Mouse (Mus musculus) stomach, embryonic 16.5 days (tissue): ENCODE measurements around the gene Hoxb3. TPM values are rescaled to one million over a fixed set of nuclear protein-coding genes. Genes with fewer than 3 reads are reported as not detected.

Experiments
- ATAC-seq: fragments of 200-750 bp; cut with Nextera tagmentation; 2 replicates; pipeline ENCODE4 v1.8.0; 2017; ENCODE audit warnings: moderate number of reproducible peaks, moderate TSS enrichment; ENCODE audit not compliant: insufficient read depth, low FRiP score
- H3K27ac ChIP-seq: fragments of 300-500 bp; sonication (generic); 2 replicates; pipeline ENCODE4 v1.5.1; 2014; ENCODE audit warnings: low read length
- H3K27me3 ChIP-seq: fragments of 300-500 bp; sonication (generic); 2 replicates; pipeline ENCODE4 v1.6.1; 2014; ENCODE audit warnings: low read length, control low read depth, mixed read lengths; ENCODE audit not compliant: control insufficient read depth, insufficient read depth
- H3K36me3 ChIP-seq: fragments of 300-500 bp; sonication (generic); 2 replicates; pipeline ENCODE4 v1.6.1; 2014; ENCODE audit warnings: low read length; ENCODE audit not compliant: control insufficient read depth, insufficient read depth
- H3K4me1 ChIP-seq: fragments of 300-500 bp; sonication (generic); 2 replicates; pipeline ENCODE4 v1.6.1; 2014; ENCODE audit warnings: low read length, control low read depth, mixed read lengths; ENCODE audit not compliant: control insufficient read depth, insufficient read depth
- H3K4me2 ChIP-seq: fragments of 300-500 bp; sonication (generic); 2 replicates; pipeline ENCODE4 v1.6.1; 2014; ENCODE audit warnings: low read depth, low read length, mixed read lengths
- H3K4me3 ChIP-seq: fragments of 300-500 bp; sonication (generic); replicated peaks from 2 replicates; pipeline ENCODE4 v1.5.1; 2014; ENCODE audit warnings: mild to moderate bottlenecking, low read length
- H3K9ac ChIP-seq: fragments of 300-500 bp; sonication (generic); 2 replicates; pipeline ENCODE4 v1.6.1; 2014; ENCODE audit warnings: low read length
- H3K9me3 ChIP-seq: fragments of 300-500 bp; sonication (generic); replicated peaks from 2 replicates; pipeline ENCODE4 v1.6.1; 2016; ENCODE audit warnings: low read length, control low read depth; ENCODE audit not compliant: control insufficient read depth
- WGBS: fragments of 180-500 bp; shearing (Covaris S2); extraction: QIAGEN DNeasy Blood & Tissue Kit; methylation state at CpG from one replicate; pipeline ENCODE4 v1.1.7; 2014; 5-methylcytosine and 5-hydroxymethylcytosine counted together
- polyA plus RNA-seq: library from polyadenylated mRNA; unstranded; fragments of >200 nt; fragmentation: Nextera tagmentation; extraction: Ambion mirVana; gene quantifications from 2 replicates; pipeline ENCODE4 v1.2.1, GENCODE M21; 2015

The Hoxb3 gene
- polyA plus RNA-seq, 1 experiment from 2014 or later, result 0.99 TPM

GRCm38 (mm10) chr11:96306908-96307269 is 16.2 kb upstream of the Hoxb3 start:
- WGBS, result 25% methylated on average over 13 of the region's 13 CpGs
- peak overlapping the region; percentile 87 for H3K4me2 ChIP-seq
- H3K4me1 ChIP-seq, result peaks cover 3% of the 10 kb centered on the region; the same call in 1 of the 2 replicates
- ATAC-seq, result no peak
- peak overlapping the region; percentile 83 for H3K9ac ChIP-seq
- no peaks in the 10 kb centered on the region for H3K9me3 ChIP-seq
- no peaks in the 10 kb centered on the region for H3K36me3 ChIP-seq
- H3K4me3 ChIP-seq, result peak overlapping the region; percentile 48
- H3K27me3 ChIP-seq, result peaks cover 22% of the 10 kb centered on the region
- peak overlapping the region; percentile 89 for H3K27ac ChIP-seq

- Histone ChIP-seq H3K36me3 (no peaks in the 10 kb centered on the region), H3K9me3 (no peaks in the 10 kb centered on the region), H3K9ac (peak overlapping the region; percentile 68), H3K27ac (peak overlapping the region; percentile 89), H3K4me3 (peak overlapping the region; percentile 48), H3K4me1 (peaks cover 6% of the 10 kb centered on the region; the same call in 1 of the 2 replicates), H3K27me3 (peaks cover 11% of the 10 kb centered on the region), H3K4me2 (peak overlapping the region; percentile 87)
- WGBS, result 32% methylated on average over 4 of the region's 4 CpGs
- no peak for ATAC-seq
These were observed 14.4 kb upstream of the Hoxb3 start for GRCm38 (mm10) chr11:96308763-96309162.

- no peaks in the 10 kb centered on the region for H3K36me3 ChIP-seq
- no peaks in the 10 kb centered on the region for H3K9me3 ChIP-seq
- peak overlapping the region; percentile 87 for H3K4me2 ChIP-seq
- H3K4me3 ChIP-seq, result peak overlapping the region; percentile 48
- H3K9ac ChIP-seq, result peak overlapping the region; percentile 68
- H3K27ac ChIP-seq, result peak overlapping the region; percentile 89
- ATAC-seq, result no peak
- WGBS, result 29% methylated on average over 4 of the region's 4 CpGs
- H3K4me1 ChIP-seq, result peaks cover 6% of the 10 kb centered on the region; the same call in 1 of the 2 replicates
- H3K27me3 ChIP-seq, result peaks cover 11% of the 10 kb centered on the region
These were observed 13.8 kb upstream of the Hoxb3 start for GRCm38 (mm10) chr11:96309288-96309687.

- Histone ChIP-seq H3K9me3 (no peaks in the 10 kb centered on the region), H3K4me3 (peak overlapping the region; percentile 48), H3K9ac (peak overlapping the region; percentile 68), H3K4me2 (peak overlapping the region; percentile 87), H3K27me3 (peaks cover 11% of the 10 kb centered on the region), H3K4me1 (peaks cover 6% of the 10 kb centered on the region; the same call in 1 of the 2 replicates), H3K36me3 (no peaks in the 10 kb centered on the region), H3K27ac (peak overlapping the region; percentile 89)
- 18% methylated on average over 20 of the region's 20 CpGs for WGBS
- no peak for ATAC-seq
These were observed 12.8 kb upstream of the Hoxb3 start for GRCm38 (mm10) chr11:96310183-96310938.

GRCm38 (mm10) chr11:96311097-96311496 is 12.0 kb upstream of the Hoxb3 start:
- no peak for ATAC-seq
- Histone ChIP-seq H3K9me3 (no peaks in the 10 kb centered on the region), H3K27ac (peak overlapping the region; percentile 84), H3K27me3 (peaks cover 3% of the 10 kb centered on the region), H3K4me1 (peaks cover 7% of the 10 kb centered on the region; the same call in 1 of the 2 replicates), H3K9ac (peak overlapping the region; percentile 68), H3K36me3 (no peaks in the 10 kb centered on the region), H3K4me3 (peak overlapping the region; percentile 48), H3K4me2 (peak overlapping the region; percentile 87)
- 21% methylated on average over 6 of the region's 6 CpGs for WGBS

GRCm38 (mm10) chr11:96311520-96312417 is 11.4 kb upstream of the Hoxb3 start:
- peak overlapping the region; percentile 84 for H3K27ac ChIP-seq
- peak overlapping the region; percentile 48 for H3K4me3 ChIP-seq
- H3K27me3 ChIP-seq, result no peaks in the 10 kb centered on the region; the same call in 1 of the 2 replicates
- peak; percentile 83 for ATAC-seq
- peak overlapping the region; percentile 87 for H3K4me2 ChIP-seq
- H3K36me3 ChIP-seq, result no peaks in the 10 kb centered on the region
- H3K9ac ChIP-seq, result peak overlapping the region; percentile 68
- peaks cover 9% of the 10 kb centered on the region; the same call in 1 of the 2 replicates for H3K4me1 ChIP-seq
- no peaks in the 10 kb centered on the region for H3K9me3 ChIP-seq
- 2% methylated on average over 31 of the region's 31 CpGs for WGBS

- no peak overlapping the region for H3K9ac ChIP-seq
- no peak for ATAC-seq
- no peaks in the 10 kb centered on the region; the same call in 1 of the 2 replicates for H3K27me3 ChIP-seq
- H3K4me1 ChIP-seq, result peaks cover 9% of the 10 kb centered on the region; the same call in 1 of the 2 replicates
- no peaks in the 10 kb centered on the region for H3K36me3 ChIP-seq
- 48% methylated on average over 2 of the region's 2 CpGs for WGBS
- no peak overlapping the region for H3K4me3 ChIP-seq
- H3K9me3 ChIP-seq, result no peaks in the 10 kb centered on the region
- peak overlapping the region; percentile 87 for H3K4me2 ChIP-seq
- 0 out of 2 replicates have a peak overlapping the region, but pooled peaks have one; percentile 88 for H3K27ac ChIP-seq
These were observed 10.0 kb upstream of the Hoxb3 start for GRCm38 (mm10) chr11:96313134-96313533.

GRCm38 (mm10) chr11:96313806-96314428 is 9.2 kb upstream of the Hoxb3 start:
- H3K36me3 ChIP-seq, result no peaks in the 10 kb centered on the region
- peak overlapping the region; percentile 88 for H3K27ac ChIP-seq
- H3K9me3 ChIP-seq, result no peaks in the 10 kb centered on the region
- WGBS, result 20% methylated on average over 12 of the region's 12 CpGs
- peak overlapping the region; percentile 87 for H3K4me2 ChIP-seq
- peaks cover 9% of the 10 kb centered on the region; the same call in 1 of the 2 replicates for H3K4me1 ChIP-seq
- peak overlapping the region; percentile 42 for H3K4me3 ChIP-seq
- peak overlapping the region; percentile 73 for H3K9ac ChIP-seq
- no peak for ATAC-seq
- H3K27me3 ChIP-seq, result no peaks in the 10 kb centered on the region; the same call in 1 of the 2 replicates
